ENCODE assay signal across 8 mouse cellular contexts in genomic region chr9:107586974-107587832, GRCm38 (mm10). TPM values are rescaled to one million over a fixed set of nuclear protein-coding genes. Genes with fewer than 3 reads are reported as not detected.
A peak's percentile ranks its signal among the peaks of the same experiment; 100 is the strongest.
DNase-seq lines count a peak whose midpoint lies in the region; ATAC-seq lines count a peak whose summit lies in the region.

Ifrd2 (plus strand) TSS chr9:107587642.

- 0 out of 2 replicates have a peak within 1 kb of the TSS, but pooled peaks have one; percentile 4 for H3K27ac ChIP-seq in brown adipose tissue, adult 24 weeks (replicated peaks; ENCODE audit: low read depth, low read length)
- peak within 1 kb of the TSS; percentile 75 for H3K27ac ChIP-seq in heart, embryonic 13.5 days (replicated peaks)
- H3K27ac ChIP-seq in liver, embryonic 12.5 days: peak within 1 kb of the TSS; percentile 99
- H3K27ac ChIP-seq in stomach, embryonic 15.5 days: peak within 1 kb of the TSS; percentile 62

- H3K4me2 ChIP-seq in heart, embryonic 13.5 days: peak within 1 kb of the TSS; percentile 87
- peak within 1 kb of the TSS; percentile 73 for H3K4me2 ChIP-seq in liver, embryonic 12.5 days
- H3K4me2 ChIP-seq in stomach, embryonic 15.5 days: peak within 1 kb of the TSS; percentile 83

- H3K9me3 ChIP-seq in heart, embryonic 13.5 days: no peaks in the 10 kb centered on the region
- no peaks in the 10 kb centered on the region for H3K9me3 ChIP-seq in liver, embryonic 12.5 days (replicated peaks)
- no peaks in the 10 kb centered on the region for H3K9me3 ChIP-seq in stomach, embryonic 15.5 days

- H3K9ac ChIP-seq in heart, embryonic 13.5 days: peak within 1 kb of the TSS; percentile 91
- H3K9ac ChIP-seq in liver, embryonic 12.5 days: peak within 1 kb of the TSS; percentile 93
- peak within 1 kb of the TSS; percentile 73 for H3K9ac ChIP-seq in stomach, embryonic 15.5 days

- 11% methylated on average over 46 of the region's 46 CpGs for WGBS in heart, embryonic 13.5 days
- 7% methylated on average over 46 of the region's 46 CpGs for WGBS in liver, embryonic 12.5 days (ENCODE audit: insufficient replicate concordance)
- 12% methylated on average over 46 of the region's 46 CpGs for WGBS in stomach, embryonic 15.5 days

- ATAC-seq in heart, embryonic 13.5 days (ENCODE audit: extremely low read depth, insufficient number of reproducible peaks, low FRiP score, low TSS enrichment): peak; percentile 95
- ATAC-seq in liver, embryonic 12.5 days: peak; percentile 93
- peak; percentile 97 for ATAC-seq in stomach, embryonic 15.5 days (ENCODE audit: insufficient read depth, low FRiP score, low read depth)

- peak; percentile 99 for DNase-seq in CD4-positive, CD25-positive, alpha-beta regulatory T cell, adult 2 months (ENCODE audit: low read depth, low spot score)
- peak; percentile 96 for DNase-seq in fat pad, adult 2 months (ENCODE audit: extremely low read depth, low read depth, low spot score)
- peak; percentile 98 for DNase-seq in kidney, postnatal 10 days
- peak; percentile 97 to 98 for DNase-seq in natural killer cell, adult 2 months (ENCODE audit: low spot score in 2 of 2)

- peak within 1 kb of the TSS; percentile 63 for H3K4me3 ChIP-seq in brown adipose tissue, adult 24 weeks (ENCODE audit: insufficient read depth, low read depth, low read length)
- peak within 1 kb of the TSS; percentile 87 for H3K4me3 ChIP-seq in heart, embryonic 13.5 days
- H3K4me3 ChIP-seq in liver, embryonic 12.5 days: peak within 1 kb of the TSS; percentile 82
- peak within 1 kb of the TSS; percentile 78 for H3K4me3 ChIP-seq in stomach, embryonic 15.5 days (replicated peaks)

- H3K36me3 ChIP-seq in heart, embryonic 13.5 days: peaks cover 49% of the 10 kb centered on the region
- peaks cover 66% of the 10 kb centered on the region for H3K36me3 ChIP-seq in liver, embryonic 12.5 days
- H3K36me3 ChIP-seq in stomach, embryonic 15.5 days: peaks cover 25% of the 10 kb centered on the region

- peaks cover 7% of the 10 kb centered on the region for H3K4me1 ChIP-seq in brown adipose tissue, adult 24 weeks (ENCODE audit: control insufficient read depth, insufficient read depth, insufficient read length, low read length)
- H3K4me1 ChIP-seq in heart, embryonic 13.5 days: peaks cover 53% of the 10 kb centered on the region
- peaks cover 77% of the 10 kb centered on the region for H3K4me1 ChIP-seq in liver, embryonic 12.5 days
- H3K4me1 ChIP-seq in stomach, embryonic 15.5 days: peaks cover 20% of the 10 kb centered on the region

- no peaks in the 10 kb centered on the region for H3K27me3 ChIP-seq in heart, embryonic 13.5 days (replicated peaks)
- no peaks in the 10 kb centered on the region for H3K27me3 ChIP-seq in liver, embryonic 12.5 days (replicated peaks)
- no peaks in the 10 kb centered on the region for H3K27me3 ChIP-seq in stomach, embryonic 15.5 days (replicated peaks)

RNA-seq across cellular contexts. Expression of gene Ifrd2, which starts in this region (rescaled TPM):
- polyA plus RNA-seq in brown adipose tissue, adult 24 weeks (2012; ENCODE audit: insufficient read depth, insufficient read length, missing spikeins): 21.6 and 23.7 TPM in 2 replicates
- 35.7 and 41.3 TPM in 2 replicates for polyA plus RNA-seq in heart, embryonic 13.5 days (2015; fragmentation: Nextera tagmentation; extraction: Ambion mirVana)
- polyA plus RNA-seq in liver, embryonic 12.5 days (2016; fragmentation: Nextera tagmentation; extraction: Ambion mirVana): 171 TPM in 2 replicates
- polyA plus RNA-seq in stomach, embryonic 15.5 days (2015; fragmentation: Nextera tagmentation; extraction: Ambion mirVana): 65.1 and 68.2 TPM in 2 replicates

Comparison
In these comparisons a context has a peak if more than half of its experiments do, and no peak if none do; other contexts are left out.
1. Peak in every context shown above with its lines: DNase-seq, ATAC-seq, H3K4me3 ChIP-seq and H3K27ac ChIP-seq.
2. H3K27ac ChIP-seq: peak in every context shown above with its lines; median percentile 99 in liver, embryonic 12.5 days; 75 in heart, embryonic 13.5 days; 62 in stomach, embryonic 15.5 days; 4 in brown adipose tissue, adult 24 weeks.